Mouse (Mus musculus) kidney, postnatal 36 days (tissue): ENCODE data around the gene Znhit6.

Experiments used
- DNase-seq, 2 experiments: peaks; one replicate each; pipeline ENCODE4 v3.0.0; 2021 to 2022; ENCODE audit warnings: mixed read lengths in 2 of 2

The Znhit6 gene

GRCm38 (mm10) chr3:145575743-145576481 lies at the start of gene Znhit6:
Gene Znhit6 (plus strand): TSS chr3:145576205.
- peak; percentile 96 for DNase-seq

GRCm38 (mm10) chr3:145537870-145538269 lies 38.1 kb upstream of the Znhit6 start:
- no peak for DNase-seq

GRCm38 (mm10) chr3:145548441-145549415 lies 27.3 kb upstream of the Znhit6 start:
- no peak for DNase-seq

GRCm38 (mm10) chr3:145550216-145550615 lies 25.8 kb upstream of the Znhit6 start:
- no peak for DNase-seq

GRCm38 (mm10) chr3:145554388-145554787 lies 21.6 kb upstream of the Znhit6 start:
- no peak for DNase-seq

DNA sequence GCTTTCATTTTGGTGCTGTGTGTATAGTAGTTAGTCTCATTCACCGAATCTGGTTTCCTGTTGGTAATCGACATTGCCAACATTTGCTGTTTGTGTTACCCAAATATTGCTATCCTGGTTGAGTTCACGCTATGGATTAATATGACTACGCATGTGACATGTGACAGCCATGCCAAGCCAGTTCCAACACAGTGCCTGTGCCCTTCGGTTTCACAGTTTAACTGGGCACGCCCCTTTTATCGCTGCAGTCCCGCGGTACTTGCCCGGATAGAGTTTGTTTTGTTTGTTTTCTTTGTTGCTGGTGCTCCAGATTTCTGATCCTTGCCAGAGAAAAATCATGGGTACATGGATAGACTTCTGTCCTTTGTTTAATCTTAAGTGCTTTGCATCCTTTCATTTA lies 19.8 kb upstream of the Znhit6 start:
- DNase-seq = no peak

DNA sequence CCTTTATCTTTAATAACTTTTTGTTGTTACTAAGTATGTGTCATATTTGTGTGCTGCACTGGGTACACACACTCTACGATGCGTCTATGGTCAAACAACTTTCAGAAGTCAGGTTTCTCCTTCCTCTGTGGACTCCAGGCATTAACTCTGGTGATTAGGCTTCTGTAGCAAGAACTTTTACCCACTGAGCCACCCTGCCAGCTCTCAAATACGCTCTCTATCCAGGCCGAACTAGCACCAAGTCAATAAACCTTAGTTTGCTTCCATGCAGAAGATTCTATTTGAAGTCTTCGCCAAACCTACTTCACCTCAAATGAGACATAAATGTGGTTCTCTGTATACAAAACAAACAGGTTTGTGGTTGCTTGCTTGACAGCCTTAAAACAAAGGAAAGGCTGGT lies 16.3 kb upstream of the Znhit6 start:
- DNase-seq = no peak

GRCm38 (mm10) chr3:145560117-145560516 lies 15.9 kb upstream of the Znhit6 start:
- DNase-seq = no peak

- no peak for DNase-seq
Observed at GRCm38 (mm10) chr3:145574468-145574867, 1.5 kb upstream of the Znhit6 start.

DNA sequence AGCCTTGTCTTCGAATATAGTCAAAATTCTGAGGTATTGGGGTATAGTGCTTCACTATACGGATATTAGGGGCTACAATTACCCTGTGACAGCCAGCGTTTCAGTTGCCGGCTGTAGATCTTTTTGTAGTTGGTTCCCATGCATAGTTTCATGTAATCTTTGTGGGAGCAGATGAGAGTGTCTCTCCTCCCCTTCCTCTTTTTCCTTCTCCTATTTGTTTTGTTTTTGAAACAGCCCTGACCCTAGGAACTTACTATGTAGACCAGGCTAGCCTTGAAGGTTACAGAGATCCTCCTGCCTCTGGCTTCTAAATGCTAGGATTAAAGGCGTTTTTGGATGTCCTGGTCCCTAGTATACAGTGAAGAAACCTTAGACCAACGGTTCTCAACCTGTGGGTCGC lies 665 bp upstream of the Znhit6 start:
- no peak for DNase-seq

- DNase-seq = no peak
Observed at GRCm38 (mm10) chr3:145576482-145576822, 447 bp downstream of the Znhit6 start.

GRCm38 (mm10) chr3:145576876-145577275 lies 871 bp downstream of the Znhit6 start:
- DNase-seq = no peak

GRCm38 (mm10) chr3:145583043-145583442 lies 7.0 kb downstream of the Znhit6 start:
- DNase-seq = peak; percentile 31 to 36

- no peak for DNase-seq
Observed at GRCm38 (mm10) chr3:145583522-145584200, 7.7 kb downstream of the Znhit6 start.

GRCm38 (mm10) chr3:145590562-145590961 lies 14.6 kb downstream of the Znhit6 start:
- no peak for DNase-seq

- peak; percentile 21 to 32 for DNase-seq
Observed at GRCm38 (mm10) chr3:145591841-145592542, 16.0 kb downstream of the Znhit6 start.

GRCm38 (mm10) chr3:145595354-145595753 lies 19.3 kb downstream of the Znhit6 start:
- DNase-seq = no peak

GRCm38 (mm10) chr3:145599059-145599458 lies 23.1 kb downstream of the Znhit6 start:
- DNase-seq = no peak

DNA sequence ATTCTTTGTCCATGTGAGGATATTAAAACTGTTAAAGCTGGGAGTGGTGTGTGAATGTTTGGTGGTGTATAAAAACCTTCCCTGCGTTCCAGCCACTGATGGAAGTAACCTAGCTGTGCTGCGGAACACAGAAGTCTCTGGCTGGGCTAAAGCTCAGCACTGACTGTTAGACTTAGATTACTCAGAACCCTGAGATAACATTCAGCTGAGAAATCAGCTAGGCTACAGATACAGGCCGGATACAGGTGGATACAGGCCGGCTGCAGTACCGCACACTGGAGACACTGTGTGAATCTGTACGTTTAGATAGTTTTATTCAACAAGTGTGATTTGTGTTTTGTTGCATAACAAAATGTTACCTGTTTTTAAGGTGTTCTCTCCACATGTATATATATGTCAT lies 24.8 kb downstream of the Znhit6 start:
- DNase-seq = no peak

- no peak for DNase-seq
Observed at GRCm38 (mm10) chr3:145601345-145601744, 25.3 kb downstream of the Znhit6 start.

DNA sequence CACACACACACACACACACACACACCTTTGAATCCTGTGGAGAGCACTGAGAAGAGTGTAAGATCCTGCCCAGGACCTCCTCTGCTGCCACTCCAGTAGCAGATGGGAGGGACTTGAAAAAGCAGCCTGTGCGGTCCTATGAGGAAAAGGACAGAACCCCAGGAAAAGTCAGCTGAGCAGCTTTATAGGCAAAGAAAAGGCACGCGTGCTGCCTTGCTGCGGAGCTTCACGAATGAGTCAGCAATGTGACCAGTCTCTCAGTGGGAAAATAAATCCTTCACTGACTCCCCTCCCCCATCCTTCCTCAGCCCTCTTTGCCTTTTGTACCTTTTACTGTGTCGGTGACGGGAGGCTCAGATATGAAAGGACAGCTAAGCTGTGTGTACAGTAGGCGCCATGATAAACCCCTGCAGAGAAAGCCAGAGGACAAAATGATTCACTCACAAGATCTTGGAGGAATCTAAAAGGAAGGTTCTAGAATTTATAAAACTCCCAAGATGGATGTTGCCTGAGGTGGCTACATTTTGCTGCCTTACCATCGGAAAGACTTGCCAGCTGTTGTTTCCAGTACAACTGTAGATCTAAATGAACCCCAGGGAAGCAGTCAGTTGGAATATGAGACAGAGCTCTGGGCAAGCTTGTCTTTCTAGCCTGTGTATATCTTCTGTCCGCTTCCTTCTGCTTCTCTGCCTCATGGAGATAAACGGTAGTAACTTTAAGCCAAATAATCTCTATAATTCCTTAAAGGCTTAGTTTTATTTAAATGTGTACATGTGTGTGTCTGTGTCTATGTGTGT lies 26.6 kb downstream of the Znhit6 start:
- peak; percentile 27 to 51 for DNase-seq
